Mouse (Mus musculus) lung, postnatal 4 days (tissue): ENCODE measurements around the gene Tead4.
"Not testable (repeated sequence)": the region's sequence is repeated elsewhere in the genome, so short reads cannot be mapped to it uniquely, and the experiment has no call there.

Experiments used
- DNase-seq, 2 experiments: peaks; one replicate each; pipeline ENCODE4 v3.0.0; 2021

Tead4 gene

DNA sequence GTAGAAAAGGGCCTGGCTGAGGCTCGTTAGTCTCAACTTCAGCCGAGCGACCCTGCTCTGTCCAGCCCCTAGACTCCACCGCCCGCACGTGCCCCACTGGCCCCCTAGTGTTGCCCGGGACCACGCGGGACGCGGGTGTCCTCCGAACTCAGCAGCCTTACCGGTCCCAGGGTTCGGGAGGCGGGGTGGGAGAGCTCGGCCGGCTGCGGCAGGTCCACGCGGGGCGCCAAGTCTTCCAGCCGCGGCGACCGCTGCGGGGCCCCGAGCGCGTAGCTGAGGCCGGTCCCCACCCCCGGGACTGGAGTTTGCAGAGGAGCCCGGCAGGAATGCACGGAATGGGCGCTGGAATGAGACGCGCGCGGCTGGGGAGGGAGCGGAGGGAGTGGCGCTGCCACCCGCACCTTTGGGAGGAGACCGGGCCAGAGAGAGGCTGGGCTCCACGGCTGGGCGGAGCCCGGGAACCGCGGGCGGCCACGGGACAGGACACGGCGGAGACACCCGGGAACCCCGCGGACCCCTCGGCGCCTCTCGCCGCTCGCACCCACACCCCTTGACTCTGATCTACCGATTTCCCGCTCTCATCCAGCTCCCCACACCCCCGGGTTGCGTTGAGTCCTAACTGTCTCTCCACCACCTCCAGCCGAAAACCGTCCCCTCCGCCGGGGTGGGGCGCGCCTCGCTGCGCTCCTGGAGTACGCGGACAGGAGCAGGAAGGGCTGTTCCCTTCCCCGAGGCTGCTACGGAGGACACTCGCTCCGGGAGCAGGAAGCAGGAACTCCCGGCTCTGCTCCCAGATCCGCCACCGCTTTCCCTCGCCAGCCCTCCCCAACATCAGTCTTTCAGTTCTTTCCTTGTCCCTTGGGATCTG is at the start of gene Tead4:
Tead4 (minus strand) TSS at position 690 of the 868 bp plus-strand sequence.
- DNase-seq: peak; percentile 87 to 93

DNA sequence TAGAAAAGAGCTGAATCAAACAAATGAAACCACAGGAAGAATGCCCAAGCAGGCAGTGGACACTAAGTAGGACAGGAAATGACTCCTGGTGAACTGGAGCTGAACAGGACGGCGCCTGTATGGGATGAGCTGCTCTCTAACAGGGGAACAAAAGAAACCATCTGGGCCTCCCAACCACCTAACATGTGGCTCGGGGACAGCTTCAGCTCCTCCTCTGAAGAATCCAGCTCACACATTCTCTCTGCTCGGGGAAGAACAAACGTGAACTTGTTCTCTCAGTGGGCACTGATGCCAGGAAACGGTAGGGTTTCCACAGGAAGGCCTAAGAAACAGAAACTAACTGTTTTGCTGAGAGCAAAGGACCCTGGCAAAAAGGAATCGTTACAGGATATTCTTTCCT is 49.1 kb upstream of the Tead4 start:
- DNase-seq: peak in 1 of 2 experiments; percentile 18

DNA sequence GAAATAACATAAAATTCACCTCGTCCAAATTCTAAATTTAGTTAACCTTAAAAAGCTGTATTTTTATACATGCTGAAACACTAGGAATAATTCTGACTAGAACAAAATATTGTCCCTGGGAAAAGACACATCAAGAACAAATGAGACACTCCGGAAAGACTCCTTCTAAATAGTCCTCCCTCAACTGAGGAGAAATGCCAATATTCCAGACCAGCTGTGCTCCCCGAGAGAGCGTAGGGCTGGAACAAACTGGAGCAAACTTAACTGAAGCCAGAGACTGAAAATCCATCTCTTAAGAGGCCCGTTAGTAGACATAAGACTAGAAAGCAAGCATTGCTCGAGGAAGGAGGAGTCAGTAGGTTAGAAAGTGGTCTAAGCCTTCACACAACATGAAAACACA is 46.2 kb upstream of the Tead4 start:
- DNase-seq: no peak

DNA sequence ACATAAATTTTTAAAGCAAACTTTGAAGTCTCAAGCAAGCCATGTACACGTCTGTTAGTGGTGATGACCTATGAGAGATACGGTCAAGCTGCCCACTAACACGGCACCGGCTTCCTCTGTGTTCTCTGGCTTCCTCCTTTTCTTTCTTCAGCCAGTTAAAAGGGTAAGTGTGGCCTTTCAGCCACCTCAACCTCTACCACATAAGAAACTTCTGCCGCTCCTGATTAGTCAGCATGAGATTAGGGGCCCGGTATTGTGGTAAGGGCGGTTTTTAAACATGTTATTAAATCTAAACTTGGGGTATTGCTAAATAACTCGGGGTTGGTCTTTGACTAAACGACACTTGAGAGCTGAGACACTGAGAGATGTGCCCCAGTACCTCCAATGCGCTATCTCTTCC is 45.0 kb upstream of the Tead4 start:
- no peak for DNase-seq

DNA sequence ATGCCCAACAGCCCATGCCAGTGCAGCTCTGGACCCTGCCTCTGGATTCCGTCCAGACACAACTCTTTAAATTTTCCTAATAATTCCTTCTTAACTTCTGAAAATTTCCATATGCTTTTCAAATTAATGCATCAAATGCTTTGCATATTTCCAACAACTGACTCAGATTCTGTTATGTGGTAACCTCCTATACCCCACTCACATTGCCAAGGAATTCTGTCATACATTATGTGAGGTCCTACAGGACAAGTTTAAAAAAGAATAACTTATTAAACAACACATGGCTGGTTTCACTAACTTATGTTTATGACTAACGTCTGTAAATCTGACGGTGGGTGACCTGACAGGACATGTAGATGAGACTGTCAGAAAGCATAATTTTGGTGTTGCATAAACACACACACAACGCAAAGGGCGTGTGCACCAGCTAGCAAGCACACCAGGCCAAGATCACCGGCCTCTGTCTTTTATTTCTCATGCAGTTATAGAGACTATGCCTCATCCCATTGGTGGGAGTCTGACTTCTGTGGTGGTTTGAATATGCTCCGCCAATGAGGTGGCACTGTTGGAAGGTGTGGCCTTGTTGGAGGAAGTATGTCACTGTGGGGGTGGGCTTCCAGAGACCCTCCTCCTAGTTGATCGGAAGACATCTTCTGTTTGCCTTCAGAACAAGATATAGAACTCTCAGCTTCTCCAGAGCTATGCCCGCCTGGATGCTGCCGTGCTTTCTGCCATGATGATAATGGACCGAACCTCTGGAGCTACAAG is 41.5 kb upstream of the Tead4 start:
- DNase-seq: no peak

DNA sequence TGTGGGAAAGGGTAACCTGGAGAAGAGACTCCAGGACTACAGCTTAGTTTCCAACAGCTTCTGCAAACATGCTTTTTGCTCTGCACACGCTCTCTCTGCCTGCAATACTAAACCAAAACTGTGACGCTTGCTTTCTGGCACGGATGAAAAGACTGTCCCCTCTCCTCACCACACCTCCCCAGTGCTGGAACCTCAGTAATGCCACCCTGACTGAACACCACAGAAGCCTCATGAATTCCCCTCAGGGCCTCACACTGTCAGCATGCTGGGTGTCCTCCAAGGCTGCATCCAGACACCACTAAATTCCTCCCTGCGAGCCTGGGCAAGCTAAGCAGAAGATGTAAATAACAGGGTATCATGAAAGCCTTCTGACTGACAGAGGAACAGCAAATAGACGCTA is 38.3 kb upstream of the Tead4 start:
- DNase-seq: peak in 1 of 2 experiments; percentile 49

DNA sequence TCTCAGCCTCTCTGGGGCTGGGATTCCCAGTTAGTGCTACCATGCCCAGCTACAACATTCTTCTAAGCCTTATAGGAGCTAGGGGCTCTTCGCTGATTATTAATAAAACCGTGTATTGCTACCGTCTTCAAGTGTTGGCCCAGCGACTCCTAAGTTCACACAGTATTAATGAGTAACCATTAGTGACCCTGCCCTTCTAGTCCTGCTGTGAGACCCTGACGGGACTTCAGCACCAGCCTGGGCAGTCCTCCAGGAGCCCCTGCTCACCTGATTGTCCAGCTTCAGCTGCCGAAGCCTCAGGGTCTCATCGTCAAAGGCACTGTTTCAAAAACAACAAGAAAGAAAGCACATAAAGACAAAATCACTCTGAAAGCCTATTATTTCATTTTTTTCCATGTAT is 36.8 kb upstream of the Tead4 start:
- no peak for DNase-seq

DNA sequence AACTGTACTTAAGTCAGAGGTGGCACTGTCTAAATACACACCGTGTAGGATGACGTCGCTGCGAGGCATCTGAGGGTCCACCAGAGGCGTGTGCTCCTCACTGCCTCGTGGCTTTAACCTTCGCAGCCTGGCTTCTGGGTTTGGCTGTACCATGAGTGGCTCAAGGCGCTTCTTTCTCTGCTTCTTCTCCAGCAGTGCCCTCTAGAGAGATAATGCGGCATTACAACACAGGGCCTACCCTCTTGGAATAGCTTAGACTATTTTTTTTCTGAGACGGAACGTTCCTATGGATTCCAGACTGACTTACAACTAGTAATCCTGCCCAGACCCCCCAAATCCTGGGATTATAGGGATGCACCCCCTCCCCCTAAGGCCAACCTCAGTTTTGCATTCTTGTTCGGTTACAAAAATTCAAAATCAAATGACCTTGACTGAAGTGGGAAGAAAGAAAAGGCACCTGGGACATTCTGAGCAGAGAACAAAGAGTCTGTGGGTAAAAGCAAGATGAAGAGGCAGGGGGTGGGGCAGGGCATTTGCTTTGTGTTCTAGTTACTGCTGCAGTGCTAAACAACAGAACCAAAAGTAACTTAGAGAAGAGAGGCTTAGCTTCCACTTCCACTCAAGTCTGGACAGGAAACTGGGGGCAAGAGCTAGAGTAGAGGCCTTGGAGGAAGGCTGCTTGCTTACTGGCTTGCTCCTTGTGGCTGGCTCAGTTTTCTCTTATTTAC is 33.9 kb upstream of the Tead4 start:
- DNase-seq: peak; percentile 61 to 85

DNA sequence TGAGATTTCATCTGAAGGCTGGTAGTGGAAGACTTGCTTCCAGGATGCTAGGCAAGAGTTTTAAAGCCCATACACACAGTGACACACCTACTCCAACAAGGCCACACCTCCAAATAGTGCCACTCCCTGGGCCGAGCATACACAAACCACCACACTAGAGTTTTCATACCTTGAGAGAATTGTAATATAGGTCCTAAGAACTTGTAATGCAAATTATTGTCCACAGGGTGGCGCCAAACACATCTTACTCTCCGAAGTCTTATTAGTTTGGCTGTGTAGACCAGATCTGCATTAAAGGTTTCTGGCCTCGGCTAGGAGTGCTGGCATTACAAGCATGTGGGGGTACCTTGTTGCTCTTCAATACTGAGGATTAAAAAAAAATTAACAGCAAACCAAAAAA is 17.7 kb upstream of the Tead4 start:
- DNase-seq: peak in 1 of 2 experiments; percentile 59

DNA sequence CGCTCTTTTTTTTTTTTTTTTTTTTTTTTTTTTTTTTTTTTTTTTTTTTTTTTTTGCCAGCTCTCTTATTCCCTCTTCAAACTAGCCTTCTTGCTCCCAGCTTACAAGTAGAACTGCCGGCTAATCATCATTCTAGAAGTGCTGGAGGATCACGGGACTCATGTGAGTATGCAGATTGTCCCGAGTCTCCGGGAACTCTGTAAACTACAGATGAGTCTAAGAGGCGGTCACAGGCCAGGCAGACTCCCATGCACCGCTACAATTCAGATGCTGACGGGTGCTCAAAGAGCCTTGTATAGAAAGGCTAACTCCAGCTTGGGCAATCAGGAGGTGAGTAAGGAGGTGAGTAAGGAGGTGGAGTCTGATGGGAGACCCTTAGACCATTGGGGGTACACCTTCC is 15.0 kb upstream of the Tead4 start:
- DNase-seq: no peak

DNA sequence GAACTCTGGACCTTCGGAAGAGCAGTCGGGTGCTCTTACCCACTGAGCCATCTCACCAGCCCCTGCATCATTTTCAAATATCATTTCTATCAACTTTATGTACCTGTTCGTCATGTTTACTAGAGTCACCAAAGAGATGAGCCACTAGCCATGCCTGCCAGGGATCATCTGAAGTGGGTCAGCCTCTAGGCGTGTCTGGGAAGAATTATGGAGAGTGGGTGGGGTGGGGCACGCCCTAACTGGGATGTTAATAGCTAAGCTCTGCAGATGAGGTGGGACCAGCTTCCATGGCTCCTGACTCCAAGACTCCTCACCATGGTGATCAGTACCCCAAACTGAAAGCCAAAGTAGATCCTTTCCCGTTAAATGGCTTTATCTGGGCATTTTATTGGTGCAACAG is 14.2 kb upstream of the Tead4 start:
- DNase-seq: no peak

DNA sequence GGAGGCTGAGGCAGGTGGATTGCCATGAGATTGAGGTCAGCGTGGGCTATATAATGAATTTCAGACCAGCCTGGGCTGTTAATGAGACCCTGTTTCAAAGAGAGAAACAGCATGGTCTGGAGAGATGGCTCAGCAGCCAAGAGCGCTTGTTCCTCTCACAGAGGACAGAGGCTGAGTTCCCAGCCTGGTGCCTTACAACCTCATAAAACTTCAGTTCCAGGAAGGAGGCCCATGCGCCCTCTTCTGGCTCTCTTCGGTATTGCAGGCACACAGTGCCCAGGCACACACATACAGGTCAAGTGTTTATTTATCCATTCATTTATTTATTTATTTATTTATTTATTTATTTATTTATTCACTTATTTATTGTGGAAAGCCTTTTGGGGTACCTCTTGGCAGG is 7.7 kb upstream of the Tead4 start:
- peak; percentile 58 to 73 for DNase-seq

DNA sequence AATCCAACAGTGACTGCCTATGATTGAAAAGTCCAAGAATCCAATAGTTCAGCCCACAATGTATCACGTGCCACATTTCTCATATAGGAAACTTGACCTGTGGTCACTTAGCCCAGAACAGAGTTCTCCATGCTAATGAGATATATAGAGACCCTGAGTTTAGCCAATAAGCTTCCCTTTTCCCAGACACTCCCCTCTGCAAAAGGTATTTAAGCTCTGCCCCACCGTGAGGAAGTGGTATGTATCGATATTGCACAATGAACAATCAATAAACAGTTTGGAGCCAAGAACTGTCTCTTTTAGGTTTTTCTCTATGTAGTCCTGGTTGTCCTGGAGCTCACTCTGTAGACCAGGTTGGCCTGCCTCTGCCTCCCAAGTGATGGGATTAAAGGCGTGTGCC is 4.2 kb upstream of the Tead4 start:
- DNase-seq: no peak

DNA sequence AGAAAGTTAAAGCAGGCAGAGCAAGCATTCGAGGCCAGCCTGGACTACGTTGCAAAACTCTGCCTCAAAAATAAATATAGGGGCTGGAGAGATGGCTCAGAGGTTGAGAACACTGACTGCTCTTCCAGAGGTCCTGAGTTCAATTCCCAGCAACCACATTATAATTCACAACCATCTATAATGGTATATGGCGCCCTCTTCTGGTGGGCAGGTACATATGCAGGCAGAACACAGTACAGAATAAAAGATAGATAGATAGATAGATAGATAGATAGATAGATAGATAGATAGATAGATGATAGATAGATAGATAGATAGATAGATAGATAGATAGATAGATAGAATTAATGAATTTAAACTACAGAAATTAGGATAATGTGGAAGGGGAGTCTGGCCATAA is 2.0 kb upstream of the Tead4 start:
- not testable (repeated sequence) for DNase-seq

DNA sequence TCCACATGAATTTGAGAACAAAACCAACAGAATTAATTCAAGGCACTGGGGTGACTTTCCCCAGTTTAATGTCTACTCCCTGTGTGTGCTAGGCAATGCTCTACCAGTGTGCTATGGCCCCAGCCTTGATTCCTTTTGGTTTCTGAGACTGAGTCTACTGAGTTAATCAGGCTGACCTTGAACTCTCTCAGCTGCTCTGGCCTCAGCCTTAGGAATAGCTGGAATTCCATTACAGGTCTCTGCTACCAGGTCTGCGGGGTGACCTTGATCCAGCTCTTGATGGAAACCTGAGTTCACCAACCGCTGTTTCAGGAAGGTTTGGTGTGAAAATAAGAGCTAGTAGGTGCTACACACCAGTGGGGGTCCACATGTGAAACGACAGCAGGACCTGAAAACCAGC is 1.3 kb upstream of the Tead4 start:
- DNase-seq: no peak

DNA sequence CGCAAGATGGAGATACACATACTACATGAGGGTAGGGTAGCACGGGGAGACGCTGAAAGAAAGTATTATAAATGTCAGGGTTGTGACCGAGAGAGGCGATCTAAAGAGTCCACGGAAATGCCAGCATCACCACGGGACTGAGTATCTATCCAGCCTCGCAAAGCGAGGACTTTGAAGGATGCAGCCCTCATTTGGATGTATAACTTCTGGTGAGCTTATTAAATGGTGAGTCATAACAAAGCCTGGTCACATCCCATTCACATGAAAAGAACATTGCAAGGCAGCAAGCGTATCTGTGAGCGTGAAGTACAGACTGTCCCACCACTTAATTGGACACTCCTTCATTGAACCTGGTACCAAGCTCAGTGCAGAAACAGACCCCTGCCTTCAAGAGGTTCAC is 835 bp upstream of the Tead4 start:
- no peak for DNase-seq

DNA sequence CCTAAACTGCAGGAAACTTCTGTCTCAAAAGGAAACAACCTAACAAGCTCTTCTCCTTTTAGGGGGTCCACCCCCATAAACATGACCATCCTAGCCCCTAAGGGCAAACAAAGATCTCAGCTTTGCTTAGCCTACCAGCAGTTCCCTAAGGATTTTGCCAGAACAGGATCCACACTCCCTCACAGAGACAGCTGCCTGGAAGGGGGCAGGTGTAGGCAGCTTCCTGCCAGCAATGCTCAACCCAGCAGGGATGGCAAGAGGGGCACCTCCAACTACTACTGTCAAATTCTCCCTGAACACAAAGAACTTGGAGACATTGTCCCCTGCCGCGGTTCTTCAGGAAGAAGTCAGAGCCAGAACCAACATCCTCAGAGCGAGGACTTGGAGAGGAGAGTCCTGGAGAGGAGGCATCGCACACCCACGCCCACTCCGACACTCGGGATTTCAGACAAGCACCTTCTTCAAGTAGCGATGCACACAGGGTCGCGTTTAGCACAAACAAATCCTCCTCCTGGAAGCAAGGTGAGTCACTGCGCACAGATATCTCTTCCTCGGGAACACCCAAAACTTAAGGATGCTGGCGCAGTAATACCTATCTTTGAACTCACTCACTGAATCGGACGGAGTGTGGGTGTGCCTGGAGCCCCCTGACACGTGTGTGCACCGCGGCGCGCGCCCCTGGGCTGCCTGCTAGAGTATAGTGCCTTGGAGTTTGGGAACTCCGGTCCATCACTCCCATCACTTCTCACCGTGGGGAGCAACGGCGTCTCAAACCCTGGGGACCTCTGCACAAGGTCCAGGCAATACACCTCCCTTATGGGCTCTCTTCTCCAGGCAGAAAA is 1.1 kb downstream of the Tead4 start:
- no peak for DNase-seq

DNA sequence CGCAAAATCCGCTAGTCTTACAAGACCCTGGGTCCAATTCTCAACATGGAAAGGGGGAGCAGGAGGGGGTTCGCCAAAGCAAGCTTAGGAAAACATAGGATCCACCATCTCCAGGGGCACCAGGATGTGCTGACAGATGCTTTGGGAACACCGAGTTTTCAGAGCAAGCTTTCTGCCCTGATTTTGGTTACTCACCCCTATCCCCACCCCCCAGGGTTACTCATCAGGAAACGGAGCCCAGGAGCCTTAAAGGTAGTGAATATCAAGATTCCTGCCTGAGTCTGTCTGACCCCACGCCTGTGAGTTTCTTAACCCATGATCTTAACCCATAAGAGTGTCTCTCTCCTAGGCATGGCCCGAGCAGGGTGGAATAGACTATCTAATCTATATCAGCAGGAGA is 2.4 kb downstream of the Tead4 start:
- no peak for DNase-seq

DNA sequence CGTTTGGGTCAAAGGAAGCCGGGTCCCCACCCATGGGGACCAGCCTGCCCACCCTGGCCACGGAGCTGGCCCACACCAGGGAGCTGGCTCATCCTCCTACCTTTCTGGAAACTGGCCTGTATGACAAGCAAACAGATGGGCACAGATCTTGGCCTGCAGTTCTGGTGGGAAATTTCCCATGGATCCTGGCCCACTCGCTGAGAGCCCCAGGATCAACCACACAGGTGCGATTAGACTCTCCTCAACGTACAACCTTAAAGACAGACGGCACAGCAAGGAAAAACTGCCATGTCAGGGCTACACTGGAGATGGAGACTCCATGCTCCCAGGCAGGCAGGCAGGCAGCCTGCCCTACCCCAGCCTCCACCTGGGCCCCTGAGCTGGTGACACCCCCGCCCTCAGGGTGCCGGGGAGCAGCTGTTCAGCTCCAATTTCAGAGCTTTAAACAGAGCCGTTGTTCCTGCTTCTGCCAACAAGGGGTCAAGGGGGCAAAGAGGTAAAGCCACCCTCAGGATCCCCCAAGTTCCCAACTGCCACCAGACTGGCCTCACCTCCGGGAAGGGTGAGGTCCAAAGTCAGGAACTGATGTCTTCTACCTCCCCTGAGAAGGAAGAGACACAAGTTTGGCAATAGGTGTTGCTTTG is 3.8 kb downstream of the Tead4 start:
- no peak for DNase-seq

DNA sequence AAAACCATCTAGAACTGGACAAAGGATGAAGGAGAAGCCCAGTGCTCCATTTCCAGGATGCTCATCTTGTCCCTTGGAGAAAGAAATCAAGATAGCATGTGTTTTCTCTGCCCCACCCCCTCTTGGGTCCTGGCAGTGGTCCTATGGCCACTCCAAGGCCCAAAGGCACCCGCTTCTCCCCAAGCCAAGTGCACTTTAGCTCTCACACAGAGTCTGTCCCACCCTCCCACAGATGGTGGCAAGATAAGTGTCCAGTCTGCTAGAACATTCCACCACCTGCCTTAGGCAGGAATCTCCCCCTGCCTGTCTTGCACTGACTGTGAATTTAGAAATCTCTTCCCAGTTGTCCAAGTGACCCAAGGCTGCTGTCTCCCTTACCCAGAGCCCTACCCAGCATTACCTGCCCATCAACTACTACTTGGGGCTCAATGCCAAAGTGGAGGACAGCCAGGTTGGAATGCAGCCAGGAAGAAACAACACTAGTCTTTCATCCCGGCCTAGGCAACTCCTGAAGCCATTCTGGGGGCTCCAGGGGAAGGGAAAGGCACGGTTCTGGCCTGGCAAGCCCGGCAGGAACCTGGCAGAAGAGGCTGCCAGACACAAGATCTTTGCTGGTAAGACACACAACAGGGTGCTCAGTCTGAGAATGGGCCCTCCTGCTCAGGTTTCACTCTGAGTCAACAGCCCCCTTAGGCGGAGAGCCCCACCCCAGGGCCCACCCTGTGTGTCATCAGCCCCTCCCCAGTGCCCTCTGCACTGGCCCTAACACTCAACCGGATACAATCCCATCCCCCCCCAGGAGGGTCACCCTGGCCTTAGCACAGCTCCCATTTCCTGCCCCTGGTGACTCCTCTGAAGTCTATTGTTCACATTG is 4.5 kb downstream of the Tead4 start:
- peak; percentile 78 to 87 for DNase-seq

DNA sequence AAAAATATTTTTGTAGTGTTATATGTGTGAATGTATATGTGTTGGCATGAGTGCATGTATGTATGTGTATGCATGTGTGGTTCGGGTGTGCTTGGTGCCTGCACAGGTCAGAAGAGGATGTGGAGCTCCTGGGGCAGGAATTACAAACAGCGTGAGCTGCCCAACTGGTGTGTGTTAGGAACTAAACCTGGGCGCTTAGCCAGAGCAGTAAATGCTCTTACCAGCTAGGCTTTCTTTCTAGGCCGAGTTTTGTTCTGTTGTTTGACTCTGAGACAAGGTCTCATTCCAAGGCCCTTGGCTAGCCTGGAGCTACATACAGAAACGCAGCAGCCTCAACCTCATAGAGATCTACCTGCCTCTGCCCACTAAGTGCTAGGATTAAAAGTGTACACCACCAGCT is 9.3 kb downstream of the Tead4 start:
- DNase-seq: no peak
